Mouse (Mus musculus): Measurements from ENCODE around the gene Gsg1. TPM values are rescaled to one million over a fixed set of nuclear protein-coding genes. Genes with fewer than 3 reads are reported as not detected.

The Gsg1 gene
- polyA plus RNA-seq, 1 experiment from 2014 or later = 0.37 TPM

DNA sequence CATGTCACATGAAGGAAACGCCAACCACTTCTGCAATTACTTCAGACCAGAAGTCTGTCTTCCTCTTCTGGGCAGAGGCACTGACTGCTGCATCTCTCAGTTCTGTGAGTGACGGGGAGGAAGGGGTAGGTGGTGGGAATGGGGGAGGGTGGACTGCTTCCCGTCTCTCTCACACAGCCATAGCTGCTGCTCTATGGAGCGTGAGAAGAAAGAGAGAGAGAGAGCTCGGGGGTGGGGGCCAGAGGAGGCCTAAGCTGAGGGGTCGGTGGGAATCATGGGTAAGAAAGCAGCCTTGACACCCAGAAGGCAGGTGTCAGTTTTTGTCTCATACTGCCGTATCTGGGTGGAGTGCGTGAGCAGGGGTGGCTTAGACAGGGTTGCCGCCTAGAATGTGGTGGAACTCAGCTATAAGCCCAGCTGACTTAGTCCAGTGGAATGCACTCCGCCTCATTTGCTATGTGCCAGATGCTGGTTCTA, 25.6 kb downstream of the Gsg1 start:
- no peak for TF ChIP-seq CTCF (IDR thresholded peaks at IDR 0.05; ENCODE audit: low read depth)
- Histone ChIP-seq H3K4me2 (ENCODE audit: low read length) (0 out of 2 replicates have a peak overlapping the region, but pooled peaks have one; percentile 13), H3K4me3 (replicated peaks; ENCODE audit: low read depth, low read length) (no peak overlapping the region), H3K9ac (ENCODE audit: low read depth, low read length) (no peak overlapping the region), H3K36me3 (ENCODE audit: insufficient read depth, low read length) (no peaks in the 10 kb centered on the region), H3K27ac (peak overlapping the region; percentile 25; the same call in 1 of the 2 replicates), H3K27me3 (ENCODE audit: insufficient read depth, low read length) (no peaks in the 10 kb centered on the region), H3K9me3 (replicated peaks; ENCODE audit: low read length) (no peaks in the 10 kb centered on the region), H3K4me1 (replicated peaks; ENCODE audit: insufficient read depth, low read length) (peaks cover 10% of the 10 kb centered on the region; the same call in 1 of the 2 replicates)
- 30% methylated on average over 10 of the region's 10 CpGs for WGBS
- ATAC-seq (replicated peaks; ENCODE audit: low FRiP score, low read depth) = peak; percentile 89
- DNase-seq (ENCODE audit: low spot score) = peak; percentile 69

DNA sequence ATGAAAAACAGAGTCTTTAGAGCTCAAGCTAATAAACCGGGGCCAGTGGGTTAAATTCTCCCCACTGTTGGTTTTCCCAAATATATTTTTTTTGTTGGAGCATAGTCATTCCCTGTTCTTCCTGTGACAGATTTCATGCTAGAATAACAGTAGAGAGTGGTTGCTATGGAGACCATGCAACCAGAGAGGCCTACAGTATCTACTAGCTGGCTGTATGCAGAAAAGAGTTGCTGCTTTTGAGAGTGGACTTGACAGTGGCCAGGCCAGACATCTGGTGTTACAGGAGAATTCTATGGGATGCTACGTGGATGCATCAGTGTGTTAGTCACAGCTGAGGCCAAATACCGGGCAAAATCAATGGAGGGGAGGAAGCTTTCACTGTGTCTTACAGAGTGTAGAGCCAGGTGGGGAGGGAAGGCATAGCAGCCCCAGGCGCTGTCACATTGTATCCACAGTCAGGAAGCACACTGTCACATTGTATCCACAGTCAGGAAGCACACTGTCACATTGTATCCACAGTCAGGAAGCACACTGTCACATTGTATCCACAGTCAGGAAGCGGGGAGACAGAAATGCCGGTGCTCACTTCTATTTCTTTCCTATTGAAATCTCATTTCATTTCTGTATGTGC, 30.2 kb downstream of the Gsg1 start:
- DNase-seq (ENCODE audit: low spot score) (peak; percentile 59), ATAC-seq (replicated peaks; ENCODE audit: low FRiP score, low read depth) (no peak)
- H3K9me3 ChIP-seq (replicated peaks; ENCODE audit: low read length) = no peaks in the 10 kb centered on the region
- peak overlapping the region; percentile 16; the same call in 1 of the 2 replicates for H3K27ac ChIP-seq
- peaks cover 10% of the 10 kb centered on the region; the same call in 1 of the 2 replicates for H3K4me1 ChIP-seq (replicated peaks; ENCODE audit: insufficient read depth, low read length)
- H3K27me3 ChIP-seq (ENCODE audit: insufficient read depth, low read length) = no peaks in the 10 kb centered on the region
- 60% methylated on average over 6 of the region's 6 CpGs for WGBS
- no peak overlapping the region for H3K4me2 ChIP-seq (ENCODE audit: low read length)
- TF ChIP-seq CTCF (IDR thresholded peaks at IDR 0.05; ENCODE audit: low read depth) = no peak
- no peaks in the 10 kb centered on the region for H3K36me3 ChIP-seq (ENCODE audit: insufficient read depth, low read length)
- no peak overlapping the region for H3K9ac ChIP-seq (ENCODE audit: low read depth, low read length)
- H3K4me3 ChIP-seq (replicated peaks; ENCODE audit: low read depth, low read length) = no peak overlapping the region

DNA sequence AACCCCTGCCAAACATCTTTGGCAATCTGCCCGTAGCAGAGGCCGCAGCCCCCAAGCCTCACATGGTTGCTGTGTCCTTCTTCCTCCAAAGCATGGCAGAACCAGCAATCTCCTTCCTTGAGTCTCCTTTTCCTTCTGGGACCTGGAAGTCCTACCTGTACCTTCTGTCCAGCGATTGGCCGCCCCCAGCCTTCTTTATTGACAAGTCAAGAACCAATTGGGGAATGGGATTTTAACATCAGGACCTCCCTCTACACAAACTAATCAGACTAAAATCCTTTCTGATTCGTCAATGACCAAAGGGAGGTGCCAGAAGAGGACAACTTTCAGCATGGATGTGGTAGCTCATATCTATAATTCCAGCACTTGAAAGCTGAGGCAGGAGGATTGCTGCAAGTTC, 34.2 kb downstream of the Gsg1 start:
- Histone ChIP-seq H3K27me3 (ENCODE audit: insufficient read depth, low read length) (no peaks in the 10 kb centered on the region), H3K36me3 (ENCODE audit: insufficient read depth, low read length) (0 out of 2 replicates have a peak, but pooled peaks cover 2% of the 10 kb centered on the region), H3K9me3 (replicated peaks; ENCODE audit: low read length) (no peaks in the 10 kb centered on the region), H3K4me2 (ENCODE audit: low read length) (no peak overlapping the region), H3K4me1 (replicated peaks; ENCODE audit: insufficient read depth, low read length) (0 out of 2 replicates have a peak, but pooled peaks cover 3% of the 10 kb centered on the region), H3K9ac (ENCODE audit: low read depth, low read length) (no peak overlapping the region), H3K4me3 (replicated peaks; ENCODE audit: low read depth, low read length) (no peak overlapping the region), H3K27ac (no peak overlapping the region; the same call in 1 of the 2 replicates)
- ATAC-seq (replicated peaks; ENCODE audit: low FRiP score, low read depth) (no peak), DNase-seq (ENCODE audit: low spot score) (no peak)
- TF ChIP-seq CTCF (IDR thresholded peaks at IDR 0.05; ENCODE audit: low read depth) = no peak
- 76% methylated on average over 5 of the region's 5 CpGs for WGBS

DNA sequence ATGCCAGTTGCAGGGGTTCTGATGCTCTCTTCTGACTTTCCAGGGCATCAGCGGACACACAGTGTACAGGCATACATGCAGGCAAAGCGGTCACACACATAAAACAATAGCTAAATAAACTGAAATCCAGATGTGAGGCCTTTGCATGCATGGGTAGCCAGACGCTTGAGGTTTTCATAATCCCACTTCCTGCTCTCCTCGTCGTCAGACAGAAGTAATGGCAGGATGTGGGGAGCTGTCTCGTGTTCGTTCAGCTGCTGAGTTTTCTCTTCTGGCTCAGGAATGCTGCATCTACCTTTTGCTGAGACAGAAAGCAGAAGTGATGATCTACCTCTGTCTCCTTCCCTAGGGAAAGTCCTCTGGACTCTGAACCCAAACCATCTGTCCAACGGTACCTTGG, 35.8 kb downstream of the Gsg1 start:
- TF ChIP-seq CTCF (IDR thresholded peaks at IDR 0.05; ENCODE audit: low read depth) = no peak
- WGBS = 40% methylated on average over 8 of the region's 8 CpGs
- H3K9ac ChIP-seq (ENCODE audit: low read depth, low read length) = no peak overlapping the region
- H3K27me3 ChIP-seq (ENCODE audit: insufficient read depth, low read length) = no peaks in the 10 kb centered on the region
- 0 out of 2 replicates have a peak, but pooled peaks cover 2% of the 10 kb centered on the region for H3K36me3 ChIP-seq (ENCODE audit: insufficient read depth, low read length)
- no peaks in the 10 kb centered on the region for H3K4me1 ChIP-seq (replicated peaks; ENCODE audit: insufficient read depth, low read length)
- ATAC-seq (replicated peaks; ENCODE audit: low FRiP score, low read depth) (no peak), DNase-seq (ENCODE audit: low spot score) (no peak)
- no peak overlapping the region for H3K4me2 ChIP-seq (ENCODE audit: low read length)
- H3K4me3 ChIP-seq (replicated peaks; ENCODE audit: low read depth, low read length) = no peak overlapping the region
- no peaks in the 10 kb centered on the region for H3K9me3 ChIP-seq (replicated peaks; ENCODE audit: low read length)
- no peak overlapping the region for H3K27ac ChIP-seq

DNA sequence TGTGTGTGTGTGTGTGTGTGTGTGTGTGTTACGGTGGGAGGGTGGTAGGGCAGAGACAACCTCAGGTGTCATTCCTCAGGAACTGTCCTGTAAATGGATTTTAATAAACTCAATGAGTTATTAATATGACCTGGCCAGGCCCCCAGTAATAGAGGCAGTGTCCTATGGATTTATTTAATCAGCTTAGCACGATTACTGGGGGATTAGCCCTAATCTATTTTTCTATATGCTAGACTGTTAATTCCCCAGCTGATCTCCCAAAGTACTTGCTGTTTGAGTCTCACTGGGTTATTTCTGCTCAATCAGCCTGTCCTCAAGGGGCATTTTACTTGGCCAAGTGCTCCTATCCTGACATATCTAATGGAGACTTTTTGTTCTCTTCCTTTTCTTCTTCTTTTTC, 41.5 kb downstream of the Gsg1 start:
- WGBS = 86% methylated on average over 2 of the region's 2 CpGs
- H3K4me1 ChIP-seq (replicated peaks; ENCODE audit: insufficient read depth, low read length) = no peaks in the 10 kb centered on the region
- ATAC-seq (replicated peaks; ENCODE audit: low FRiP score, low read depth) (no peak), DNase-seq (ENCODE audit: low spot score) (no peak)
- no peak for TF ChIP-seq CTCF (IDR thresholded peaks at IDR 0.05; ENCODE audit: low read depth)
- no peaks in the 10 kb centered on the region for H3K9me3 ChIP-seq (replicated peaks; ENCODE audit: low read length)
- no peak overlapping the region for H3K4me3 ChIP-seq (replicated peaks; ENCODE audit: low read depth, low read length)
- H3K9ac ChIP-seq (ENCODE audit: low read depth, low read length) = no peak overlapping the region
- H3K27me3 ChIP-seq (ENCODE audit: insufficient read depth, low read length) = no peaks in the 10 kb centered on the region
- H3K27ac ChIP-seq = no peak overlapping the region
- no peak overlapping the region for H3K4me2 ChIP-seq (ENCODE audit: low read length)
- 0 out of 2 replicates have a peak, but pooled peaks cover 7% of the 10 kb centered on the region for H3K36me3 ChIP-seq (ENCODE audit: insufficient read depth, low read length)

DNA sequence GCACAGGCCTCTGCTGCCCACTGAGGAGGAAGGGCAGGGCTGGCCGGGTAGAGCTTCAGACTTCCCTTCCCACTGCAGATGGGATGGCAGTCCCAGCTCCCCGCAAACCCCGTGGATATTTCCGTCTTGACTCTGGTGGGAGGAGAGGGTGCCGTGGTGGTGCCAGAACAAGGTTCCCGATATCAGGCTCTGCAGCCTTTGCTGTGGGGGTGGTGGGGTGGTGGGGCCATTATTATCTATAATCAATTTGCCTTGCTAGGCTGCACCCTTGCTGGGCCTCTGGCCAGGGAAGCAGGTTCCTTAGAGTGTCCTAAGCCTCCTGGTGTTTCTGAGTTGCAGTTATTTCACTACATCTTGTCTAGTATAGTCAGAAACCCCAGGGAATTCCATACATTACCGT, 43.0 kb downstream of the Gsg1 start:
- Histone ChIP-seq H3K4me2 (ENCODE audit: low read length) (no peak overlapping the region), H3K4me1 (replicated peaks; ENCODE audit: insufficient read depth, low read length) (no peaks in the 10 kb centered on the region), H3K9ac (ENCODE audit: low read depth, low read length) (no peak overlapping the region), H3K27me3 (ENCODE audit: insufficient read depth, low read length) (no peaks in the 10 kb centered on the region), H3K4me3 (replicated peaks; ENCODE audit: low read depth, low read length) (no peak overlapping the region), H3K27ac (no peak overlapping the region), H3K36me3 (ENCODE audit: insufficient read depth, low read length) (0 out of 2 replicates have a peak, but pooled peaks cover 7% of the 10 kb centered on the region), H3K9me3 (replicated peaks; ENCODE audit: low read length) (no peaks in the 10 kb centered on the region)
- ATAC-seq (replicated peaks; ENCODE audit: low FRiP score, low read depth) = no peak
- TF ChIP-seq CTCF (IDR thresholded peaks at IDR 0.05; ENCODE audit: low read depth) = no peak
- WGBS = 83% methylated on average over 7 of the region's 7 CpGs
- no peak for DNase-seq (ENCODE audit: low spot score)
